Mouse (Mus musculus) heart, postnatal 4 days (tissue): ENCODE measurements at regions not wholly inside any gene's neighbourhood (a gene's known extent, or its start where the extent isn't known, plus 50 kb on each side); places are given as distances from the start of the nearest gene placed in this dataset.
"Not testable (repeated sequence)": the region's sequence is repeated elsewhere in the genome, so short reads cannot be mapped to it uniquely, and the experiment has no call there.

Experiments
- DNase-seq: peaks from one replicate; pipeline ENCODE4 v3.0.0; 2021

- DNase-seq, result no peak
Observed at GRCm38 (mm10) chr1:83970641-83971285, 393.2 kb downstream of the Pid1 start.

- not testable (repeated sequence) for DNase-seq
Observed at GRCm38 (mm10) chr1:83964631-83965030, 399.3 kb downstream of the Pid1 start.

GRCm38 (mm10) chr1:83961761-83962160 is 402.2 kb downstream of the Pid1 start:
- DNase-seq, result no peak

GRCm38 (mm10) chr1:83959756-83960155 is 404.2 kb downstream of the Pid1 start:
- no peak for DNase-seq

GRCm38 (mm10) chr1:83922900-83923299 is 441.1 kb downstream of the Pid1 start:
- no peak for DNase-seq

GRCm38 (mm10) chr1:83915454-83915853 is 448.5 kb downstream of the Pid1 start:
- DNase-seq, result no peak

- peak; percentile 12 for DNase-seq
Observed at GRCm38 (mm10) chr1:83907347-83907746, 456.6 kb downstream of the Pid1 start.

GRCm38 (mm10) chr1:83906906-83907305 is 457.1 kb downstream of the Pid1 start:
- peak; percentile 10 for DNase-seq

- DNase-seq, result no peak
Observed at GRCm38 (mm10) chr1:83900135-83900534, 463.8 kb downstream of the Pid1 start.

- DNase-seq, result peak; percentile 37
Observed at GRCm38 (mm10) chr1:83896650-83897049, 467.3 kb downstream of the Pid1 start.

GRCm38 (mm10) chr1:83879109-83879399 is 471.1 kb upstream of the Sphkap start:
- no peak for DNase-seq

- no peak for DNase-seq
Observed at GRCm38 (mm10) chr1:83878330-83879108, 470.5 kb upstream of the Sphkap start.

- peak; percentile 62 for DNase-seq
Observed at GRCm38 (mm10) chr1:83870853-83871567, 463.0 kb upstream of the Sphkap start.

GRCm38 (mm10) chr1:83869046-83869445 is 461.0 kb upstream of the Sphkap start:
- DNase-seq, result no peak

GRCm38 (mm10) chr1:83862541-83862940 is 454.5 kb upstream of the Sphkap start:
- DNase-seq, result no peak

GRCm38 (mm10) chr1:83862128-83862527 is 454.1 kb upstream of the Sphkap start:
- no peak for DNase-seq

- DNase-seq, result no peak
Observed at GRCm38 (mm10) chr1:83859732-83860424, 451.9 kb upstream of the Sphkap start.

GRCm38 (mm10) chr1:83853996-83854395 is 446.0 kb upstream of the Sphkap start:
- DNase-seq, result no peak

- no peak for DNase-seq
Observed at GRCm38 (mm10) chr1:83851081-83851480, 443.1 kb upstream of the Sphkap start.

- DNase-seq, result no peak
Observed at GRCm38 (mm10) chr1:83848414-83848813, 440.4 kb upstream of the Sphkap start.

- DNase-seq, result no peak
Observed at GRCm38 (mm10) chr1:83847992-83848391, 440.0 kb upstream of the Sphkap start.

- no peak for DNase-seq
Observed at GRCm38 (mm10) chr1:83844827-83845379, 436.9 kb upstream of the Sphkap start.

GRCm38 (mm10) chr1:83835965-83836364 is 428.0 kb upstream of the Sphkap start:
- DNase-seq, result no peak
